Comparison of ENCODE assay signal across 11 mouse cellular contexts in genomic region chr11:108224233-108224973, GRCm38 (mm10).
DNase-seq lines count a peak whose midpoint lies in the region; ATAC-seq lines count a peak whose summit lies in the region.
"Had no signal": no experiment of that assay in that cellular context is flagged by ENCODE, and none has a peak within 500 bp of the region (broad histone marks: within the 10 kb centered on the region; RNA-seq: fewer than 3 reads in every experiment).

No protein-coding gene starts in this region.

- DNase-seq in layer of hippocampus, adult 9-11 months: peak; percentile 41
- DNase-seq in layer of hippocampus, postnatal 25 days (ENCODE audit: extremely low spot score in 1 of 2, low spot score in 1 of 2): no peak
- DNase-seq in Muller cell, postnatal 12 days (ENCODE audit: inconsistent ontology term): peak; percentile 82
- DNase-seq in embryo, embryonic 10.5 days (ENCODE audit: low spot score): no peak
- no peak for DNase-seq in forebrain, embryonic 10.5 days (ENCODE audit: extremely low spot score, low spot score)
- DNase-seq: adrenal gland, adult 2 months had no signal

- H3K27me3 ChIP-seq in forebrain, embryonic 15.5 days: no peaks in the 10 kb centered on the region
- no peaks in the 10 kb centered on the region for H3K27me3 ChIP-seq in forebrain, embryonic 13.5 days
- no peaks in the 10 kb centered on the region for H3K27me3 ChIP-seq in neural tube, embryonic 15.5 days (replicated peaks)
- H3K27me3 ChIP-seq in forebrain, embryonic 10.5 days (ENCODE audit: poor library complexity, severe bottlenecking): no peaks in the 10 kb centered on the region
- H3K27me3 ChIP-seq: embryonic facial prominence, embryonic 13.5 days had no signal

- peaks cover 59% of the 10 kb centered on the region for H3K4me1 ChIP-seq in forebrain, embryonic 15.5 days
- peaks cover 57% of the 10 kb centered on the region for H3K4me1 ChIP-seq in forebrain, embryonic 13.5 days
- peaks cover 56% of the 10 kb centered on the region for H3K4me1 ChIP-seq in neural tube, embryonic 15.5 days
- H3K4me1 ChIP-seq in forebrain, embryonic 10.5 days: peaks cover 36% of the 10 kb centered on the region

- no peak overlapping the region for H3K4me2 ChIP-seq in forebrain, embryonic 15.5 days (replicated peaks)
- no peak overlapping the region for H3K4me2 ChIP-seq in forebrain, embryonic 13.5 days
- no peak overlapping the region for H3K4me2 ChIP-seq in neural tube, embryonic 15.5 days
- H3K4me2 ChIP-seq: embryonic facial prominence, embryonic 13.5 days; liver, embryonic 11.5 days had no signal

- no peaks in the 10 kb centered on the region for H3K36me3 ChIP-seq in forebrain, embryonic 15.5 days
- H3K36me3 ChIP-seq in forebrain, embryonic 13.5 days (ENCODE audit: poor library complexity, severe bottlenecking): no peaks in the 10 kb centered on the region
- no peaks in the 10 kb centered on the region for H3K36me3 ChIP-seq in neural tube, embryonic 15.5 days
- no peaks in the 10 kb centered on the region for H3K36me3 ChIP-seq in forebrain, embryonic 10.5 days (replicated peaks)
- H3K36me3 ChIP-seq: embryonic facial prominence, embryonic 13.5 days had no signal

- 27% methylated on average over 11 of the region's 11 CpGs for WGBS in forebrain, embryonic 15.5 days
- WGBS in forebrain, embryonic 13.5 days: 34% methylated on average over 11 of the region's 11 CpGs
- 34% methylated on average over 11 of the region's 11 CpGs for WGBS in neural tube, embryonic 15.5 days
- WGBS in forebrain, embryonic 10.5 days: 53% methylated on average over 11 of the region's 11 CpGs

- no peak overlapping the region for H3K4me3 ChIP-seq in forebrain, embryonic 15.5 days
- H3K4me3 ChIP-seq in forebrain, embryonic 13.5 days: no peak overlapping the region
- no peak overlapping the region for H3K4me3 ChIP-seq in neural tube, embryonic 15.5 days (replicated peaks)
- no peak overlapping the region for H3K4me3 ChIP-seq in forebrain, embryonic 10.5 days
- H3K4me3 ChIP-seq: embryonic facial prominence, embryonic 13.5 days had no signal

- H3K9ac ChIP-seq in forebrain, embryonic 15.5 days (replicated peaks): no peak overlapping the region
- H3K9ac ChIP-seq in forebrain, embryonic 13.5 days: no peak overlapping the region
- no peak overlapping the region for H3K9ac ChIP-seq in neural tube, embryonic 15.5 days (replicated peaks)
- H3K9ac ChIP-seq: embryonic facial prominence, embryonic 13.5 days had no signal

- H3K9me3 ChIP-seq in forebrain, embryonic 15.5 days: no peaks in the 10 kb centered on the region
- H3K9me3 ChIP-seq in forebrain, embryonic 13.5 days (replicated peaks): no peaks in the 10 kb centered on the region
- H3K9me3 ChIP-seq in neural tube, embryonic 15.5 days (replicated peaks): no peaks in the 10 kb centered on the region
- H3K9me3 ChIP-seq in forebrain, embryonic 10.5 days: no peaks in the 10 kb centered on the region
- H3K9me3 ChIP-seq: embryonic facial prominence, embryonic 13.5 days had no signal

- no peak for ATAC-seq in forebrain, embryonic 15.5 days (replicated peaks)
- no peak for ATAC-seq in forebrain, embryonic 13.5 days
- no peak for ATAC-seq in neural tube, embryonic 15.5 days (ENCODE audit: low FRiP score)

- H3K27ac ChIP-seq in forebrain, embryonic 15.5 days (replicated peaks): 0 out of 2 replicates have a peak overlapping the region, but pooled peaks have one; percentile 1
- no peak overlapping the region for H3K27ac ChIP-seq in forebrain, embryonic 13.5 days
- peak overlapping the region; percentile 58 for H3K27ac ChIP-seq in neural tube, embryonic 15.5 days (replicated peaks)
- H3K27ac ChIP-seq in forebrain, embryonic 10.5 days: no peak overlapping the region

Comparison
In these comparisons a context has a peak if more than half of its experiments do, and no peak if none do; other contexts are left out.
1. H3K27ac ChIP-seq: peak in forebrain, embryonic 15.5 days (single experiment) and neural tube, embryonic 15.5 days (single experiment); none in forebrain, embryonic 13.5 days (single experiment) and forebrain, embryonic 10.5 days (single experiment).
2. DNase-seq: peak in layer of hippocampus, adult 9-11 months (single experiment) and Muller cell, postnatal 12 days (single experiment); none in layer of hippocampus, postnatal 25 days (0 of 2), embryo, embryonic 10.5 days (single experiment) and forebrain, embryonic 10.5 days (single experiment).